Mouse (Mus musculus) cerebellum, postnatal 4 days (tissue): ENCODE data around the gene Hoxb8.
A peak's percentile ranks its signal among the peaks of the same experiment; 100 is the strongest.

Experiments used
- DNase-seq, 2 experiments: peaks; one replicate each; pipeline ENCODE4 v3.0.0; 2022; ENCODE audit warnings: low spot score in 2 of 2, mixed read lengths in 1 of 2

Gene Hoxb8

DNA sequence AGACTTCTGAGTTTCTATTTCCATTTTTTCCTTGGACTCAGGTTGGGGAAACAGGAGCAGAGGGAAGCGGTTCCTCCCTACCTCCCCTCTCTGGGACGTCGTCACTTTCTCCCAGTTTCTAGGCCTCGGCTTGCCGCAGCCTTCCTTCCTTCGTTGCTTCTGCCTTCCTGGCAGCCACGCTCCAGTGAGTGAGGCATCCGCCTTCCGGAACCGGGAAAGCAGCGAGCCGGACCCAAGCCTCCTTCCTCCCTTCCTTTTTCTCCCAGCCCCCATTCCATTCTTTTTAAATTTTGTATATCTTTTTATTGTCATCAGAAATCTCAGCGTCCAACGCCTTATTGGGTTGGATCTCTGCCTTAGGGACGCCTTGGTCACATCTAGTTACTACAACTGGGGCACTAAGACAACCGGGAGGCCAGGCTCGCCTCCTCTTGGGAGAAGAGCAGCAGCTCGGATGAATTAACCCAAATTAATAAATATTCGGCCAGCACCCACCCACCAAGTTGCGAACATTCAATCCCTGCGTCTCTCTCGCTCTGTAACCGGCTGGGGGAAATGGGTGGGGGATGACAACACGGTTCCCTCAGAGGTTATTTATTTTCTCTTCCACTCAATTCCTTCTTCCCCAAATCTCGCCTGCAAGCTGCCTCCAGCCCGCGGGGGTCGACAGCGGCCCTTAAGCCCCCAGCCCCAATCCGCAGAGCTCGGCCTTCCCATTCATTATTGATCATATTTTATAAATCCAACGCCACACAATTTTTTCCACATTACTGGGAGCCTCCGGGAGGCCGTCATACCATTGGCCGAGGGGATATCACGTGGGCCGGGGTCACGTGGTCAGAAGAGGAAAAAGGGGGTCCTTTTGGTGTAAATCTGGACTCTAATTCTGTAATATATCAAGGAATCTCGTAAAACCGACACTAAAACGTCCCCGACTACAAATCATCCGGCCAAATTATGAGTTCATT lies 4.3 kb downstream of the Hoxb8 start, which contains the start of gene Hoxb7:
Gene Hoxb7, plus strand, starts transcription at position 853 of the 968 bp plus-strand sequence.
- DNase-seq, result no peak

DNA sequence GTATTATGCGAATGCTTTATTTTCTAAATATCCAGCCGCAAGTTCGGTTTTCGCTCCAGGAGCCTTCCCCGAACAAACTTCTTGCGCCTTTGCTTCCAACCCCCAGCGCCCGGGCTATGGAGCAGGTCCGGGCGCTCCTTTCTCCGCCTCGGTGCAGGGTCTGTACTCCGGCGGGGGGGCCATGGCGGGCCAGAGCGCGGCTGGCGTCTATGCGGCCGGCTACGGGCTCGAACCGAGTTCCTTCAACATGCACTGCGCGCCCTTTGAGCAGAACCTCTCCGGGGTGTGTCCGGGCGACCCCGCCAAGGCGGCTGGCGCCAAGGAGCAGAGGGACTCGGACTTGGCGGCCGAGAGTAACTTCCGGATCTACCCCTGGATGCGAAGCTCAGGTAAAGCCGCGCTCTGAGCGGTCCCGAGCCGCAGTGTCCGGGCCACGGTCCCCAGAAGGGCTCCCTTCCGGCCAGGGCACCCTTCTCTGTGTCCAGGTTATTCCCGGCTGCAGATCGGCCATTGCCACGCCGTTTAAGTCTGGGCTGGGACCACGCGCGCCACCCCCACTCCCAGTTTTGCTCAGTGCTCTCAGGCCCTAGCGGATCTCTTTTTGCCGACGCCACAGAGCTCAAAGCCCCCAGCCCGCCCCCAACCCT lies 5.2 kb downstream of the Hoxb8 start:
- no peak for DNase-seq

GRCm38 (mm10) chr11:96287411-96287810 lies 5.7 kb downstream of the Hoxb8 start:
- no peak for DNase-seq

GRCm38 (mm10) chr11:96288455-96289221 lies 6.9 kb downstream of the Hoxb8 start:
- DNase-seq, result no peak

DNA sequence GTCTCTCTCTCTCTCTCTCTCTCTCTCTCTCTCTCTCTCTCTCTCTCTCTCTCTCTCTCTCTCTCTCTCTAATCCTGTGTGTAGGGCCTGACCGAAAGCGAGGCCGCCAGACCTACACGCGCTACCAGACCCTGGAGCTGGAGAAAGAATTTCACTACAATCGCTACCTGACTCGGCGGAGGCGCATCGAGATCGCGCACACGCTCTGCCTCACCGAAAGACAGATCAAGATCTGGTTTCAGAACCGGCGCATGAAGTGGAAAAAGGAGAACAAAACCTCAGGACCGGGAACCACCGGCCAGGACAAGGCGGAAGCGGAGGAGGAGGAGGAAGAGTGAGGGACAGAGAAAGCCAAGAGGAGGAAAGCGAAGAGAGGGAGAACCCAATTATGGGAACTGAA lies 7.6 kb downstream of the Hoxb8 start:
- DNase-seq, result no peak

DNA sequence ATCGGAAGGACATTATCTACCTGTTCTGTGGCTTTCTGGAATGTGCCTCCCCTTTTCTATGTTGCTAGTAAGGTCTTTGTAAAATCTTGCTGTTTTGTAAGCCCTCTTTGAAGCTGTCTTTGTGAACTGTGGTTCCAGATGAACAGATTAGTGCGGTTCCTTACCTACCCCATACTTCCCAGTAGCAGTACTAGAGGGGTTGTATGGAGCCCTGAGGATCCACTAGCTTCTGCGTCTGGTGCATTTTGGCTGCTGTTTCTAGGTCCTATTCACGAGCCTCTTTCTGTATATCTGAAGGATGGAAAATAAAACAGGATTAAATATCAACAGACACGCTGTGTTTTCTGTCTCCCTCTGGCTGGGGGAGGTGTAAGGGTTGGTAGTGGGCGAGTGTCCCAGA lies 8.1 kb downstream of the Hoxb8 start:
- DNase-seq, result no peak

DNA sequence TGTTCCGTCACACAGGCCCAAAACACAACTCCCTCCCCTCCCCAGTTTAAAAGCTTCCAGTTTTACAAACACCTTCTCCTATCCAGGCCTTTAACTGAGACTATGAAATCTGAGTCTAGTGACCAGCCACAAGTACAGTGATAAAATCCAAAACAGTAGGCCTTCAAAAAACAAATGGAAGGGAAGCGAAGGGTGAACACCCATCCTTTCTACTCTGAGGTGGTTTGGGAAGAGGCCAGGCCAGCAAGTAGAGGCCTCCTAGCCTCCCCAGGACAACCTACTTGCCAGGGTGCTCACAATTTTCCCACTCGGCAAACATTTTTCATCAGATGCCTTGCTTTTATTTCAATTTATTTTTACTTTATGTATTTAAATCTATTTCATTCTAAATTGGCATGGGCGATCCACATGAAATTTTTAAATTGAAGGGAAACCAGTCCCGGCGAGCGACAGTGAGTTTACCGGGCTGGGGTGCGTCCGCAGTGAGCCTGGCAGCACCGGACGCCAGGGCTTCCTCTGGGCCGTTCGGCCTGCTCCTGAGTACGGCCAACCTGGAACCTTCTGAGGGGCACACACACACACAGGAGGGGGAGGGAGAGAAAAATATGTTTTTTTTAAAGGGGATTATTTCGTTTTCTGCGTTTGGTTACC lies 9.1 kb downstream of the Hoxb8 start:
- no peak for DNase-seq

GRCm38 (mm10) chr11:96291681-96292564 lies 10.2 kb downstream of the Hoxb8 start, which contains the start of gene Hoxb6:
Gene Hoxb6 (plus strand): TSS chr11:96292476.
- DNase-seq, result no peak

DNA sequence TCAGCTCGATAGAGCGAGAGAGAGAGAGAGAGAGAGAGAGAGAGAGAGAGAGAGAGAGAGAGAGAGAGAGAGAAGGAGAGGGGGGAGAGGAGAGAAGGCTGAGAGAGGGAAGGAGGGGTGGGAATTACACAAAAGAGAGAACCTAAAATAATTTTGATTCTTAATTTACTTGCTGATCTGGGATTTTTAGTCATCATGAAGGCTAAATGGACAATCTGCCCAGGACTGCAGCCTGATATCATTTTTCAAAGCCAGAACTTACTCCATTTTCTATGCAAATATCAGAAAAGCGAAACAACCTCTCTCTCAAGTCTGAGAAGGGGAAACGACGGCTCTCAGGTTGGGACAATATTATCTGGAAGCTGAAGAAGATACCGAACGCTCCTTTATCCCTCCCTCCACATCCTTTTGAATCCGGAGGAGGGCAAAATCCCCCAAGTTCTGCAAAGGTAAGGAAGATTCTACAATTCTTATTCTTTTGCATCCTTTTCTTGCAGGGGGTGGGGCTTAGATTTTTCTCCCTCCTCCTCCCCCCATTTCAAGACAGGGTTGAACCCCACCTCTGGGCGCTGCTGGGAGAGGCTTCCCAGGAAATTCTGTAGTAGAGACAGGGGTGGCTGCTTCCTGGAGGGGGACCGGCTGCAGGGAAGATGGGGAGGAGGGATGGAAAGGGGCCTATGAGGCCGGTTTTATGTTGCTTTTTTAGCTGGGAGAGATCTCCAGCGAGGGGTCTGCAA lies 11.0 kb downstream of the Hoxb8 start:
- no peak for DNase-seq

GRCm38 (mm10) chr11:96293302-96293921 lies 11.7 kb downstream of the Hoxb8 start:
- no peak for DNase-seq

GRCm38 (mm10) chr11:96294245-96295091 lies 12.8 kb downstream of the Hoxb8 start:
- peak in 1 of 2 experiments; percentile 76 for DNase-seq

GRCm38 (mm10) chr11:96295092-96295835 lies 13.6 kb downstream of the Hoxb8 start:
- no peak for DNase-seq

DNA sequence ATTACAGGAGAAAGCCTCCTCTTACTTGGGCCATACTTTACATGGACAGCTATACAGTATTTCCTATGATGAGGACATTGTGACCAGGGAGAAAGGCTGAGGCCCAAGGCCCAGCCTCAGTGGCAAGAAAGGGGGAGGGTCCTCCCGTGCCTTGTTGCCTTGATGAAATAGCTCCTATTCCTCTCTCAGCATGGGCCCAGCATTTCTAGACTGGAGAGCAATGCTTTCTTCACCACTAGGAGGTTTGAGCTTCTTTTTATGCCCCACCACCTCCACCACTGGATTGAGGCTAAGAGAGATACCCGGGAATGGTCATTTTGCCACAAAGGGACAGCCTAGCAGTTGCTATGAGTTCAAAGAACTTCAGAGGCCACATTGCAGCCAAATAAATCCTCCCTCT lies 15.3 kb downstream of the Hoxb8 start:
- DNase-seq, result no peak

DNA sequence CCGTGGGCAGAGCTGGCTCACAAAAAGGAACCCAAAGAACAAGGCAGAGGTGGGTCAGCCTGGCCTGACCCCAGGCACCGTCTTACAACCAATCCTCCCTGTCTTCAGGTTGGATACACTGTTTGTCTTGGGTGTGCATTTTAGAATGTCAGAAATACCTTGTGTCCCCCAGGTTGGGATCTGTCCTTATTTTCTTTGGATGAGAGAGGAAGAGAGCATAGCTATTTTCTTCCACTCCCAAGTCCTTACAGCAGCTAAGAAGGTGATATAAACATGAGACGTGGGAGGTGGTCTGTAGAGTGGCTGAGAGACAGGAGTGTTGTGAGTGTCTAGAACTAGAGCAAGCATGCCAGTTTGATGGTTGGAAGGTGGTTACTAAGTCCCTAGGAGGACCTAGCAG lies 15.7 kb downstream of the Hoxb8 start:
- no peak for DNase-seq

- DNase-seq, result no peak
These were observed 16.4 kb downstream of the Hoxb8 start for GRCm38 (mm10) chr11:96297968-96298635.

- DNase-seq, result no peak
These were observed 17.4 kb downstream of the Hoxb8 start for GRCm38 (mm10) chr11:96298895-96299667.
